Mouse (Mus musculus) hindbrain, embryonic 15.5 days (tissue): ENCODE data around the gene Pgpep1l. TPM values are rescaled to one million over a fixed set of nuclear protein-coding genes. Genes with fewer than 3 reads are reported as not detected.
"Not testable (repeated sequence)": the region's sequence is repeated elsewhere in the genome, so short reads cannot be mapped to it uniquely, and the experiment has no call there.

Experiments
- ATAC-seq: fragments of 200-750 bp; cut with Nextera tagmentation; 2 replicates; pipeline ENCODE4 v1.8.0; 2017; ENCODE audit warnings: low read depth, moderate number of reproducible peaks, moderate TSS enrichment; ENCODE audit not compliant: low FRiP score
- H3K27ac ChIP-seq: fragments of 300-500 bp; sonication (generic); replicated peaks from 2 replicates; pipeline ENCODE4 v1.5.1; 2015; ENCODE audit warnings: mild to moderate bottlenecking, inconsistent platforms
- H3K27me3 ChIP-seq: fragments of 300-500 bp; sonication (generic); 2 replicates; pipeline ENCODE4 v1.6.1; 2015; ENCODE audit warnings: control low read depth, inconsistent platforms
- H3K36me3 ChIP-seq: fragments of 300-500 bp; sonication (generic); 2 replicates; pipeline ENCODE4 v1.6.1; 2015; ENCODE audit warnings: control low read depth, inconsistent platforms
- H3K4me1 ChIP-seq: fragments of 300-500 bp; sonication (generic); replicated peaks from 2 replicates; pipeline ENCODE4 v1.6.1; 2015; ENCODE audit warnings: control low read depth, inconsistent platforms
- H3K4me2 ChIP-seq: fragments of 300-500 bp; sonication (generic); 2 replicates; pipeline ENCODE4 v1.6.1; 2015; ENCODE audit warnings: moderate library complexity, mild to moderate bottlenecking, inconsistent platforms
- H3K4me3 ChIP-seq: fragments of 300-500 bp; sonication (generic); 2 replicates; pipeline ENCODE4 v1.5.1; 2015; ENCODE audit warnings: mild to moderate bottlenecking, inconsistent platforms
- H3K9ac ChIP-seq: fragments of 300-500 bp; sonication (generic); 2 replicates; pipeline ENCODE4 v1.6.1; 2015; ENCODE audit warnings: inconsistent platforms
- H3K9me3 ChIP-seq: fragments of 300-500 bp; sonication (generic); 2 replicates; pipeline ENCODE4 v1.6.1; 2016; ENCODE audit warnings: control low read depth, inconsistent platforms
- WGBS: fragments of 180-500 bp; shearing (Covaris S2); methylation state at CpG from one replicate; pipeline ENCODE4 v1.1.7; 2015; 5-methylcytosine and 5-hydroxymethylcytosine counted together
- polyA plus RNA-seq: library from polyadenylated mRNA; unstranded; fragments of >200 nt; fragmentation: Nextera tagmentation; extraction: Ambion mirVana; gene quantifications from 2 replicates; pipeline ENCODE4 v1.2.1, GENCODE M21; 2015

Gene Pgpep1l
- polyA plus RNA-seq, 1 experiment from 2014 or later, result not detected

- ATAC-seq, result no peak
- H3K4me2 ChIP-seq, result no peak overlapping the region
- 92% methylated on average over 19 of the region's 19 CpGs for WGBS
Observed at GRCm38 (mm10) chr7:68280352-68280869, 16.4 kb upstream of the Pgpep1l start.

GRCm38 (mm10) chr7:68279481-68279880 lies 15.4 kb upstream of the Pgpep1l start:
- WGBS, result 92% methylated on average over 7 of the region's 7 CpGs

More at GRCm38 (mm10) chr7:68280352-68280869, 16.4 kb upstream of the Pgpep1l start:
- Histone ChIP-seq H3K9ac (no peak overlapping the region), H3K36me3 (no peaks in the 10 kb centered on the region), H3K4me3 (no peak overlapping the region), H3K4me1 (peaks cover 17% of the 10 kb centered on the region), H3K27ac (no peak overlapping the region), H3K9me3 (no peaks in the 10 kb centered on the region), H3K27me3 (no peaks in the 10 kb centered on the region)

GRCm38 (mm10) chr7:68278908-68279307 lies 14.9 kb upstream of the Pgpep1l start:
- H3K9ac ChIP-seq, result no peak overlapping the region
- no peaks in the 10 kb centered on the region for H3K36me3 ChIP-seq
- ATAC-seq, result no peak
- peaks cover 17% of the 10 kb centered on the region for H3K4me1 ChIP-seq
- H3K27me3 ChIP-seq, result peaks cover 9% of the 10 kb centered on the region; the same call in 1 of the 2 replicates
- 76% methylated on average over 6 of the region's 6 CpGs for WGBS
- no peak overlapping the region for H3K27ac ChIP-seq
- H3K4me2 ChIP-seq, result no peak overlapping the region
- no peaks in the 10 kb centered on the region for H3K9me3 ChIP-seq
- no peak overlapping the region for H3K4me3 ChIP-seq

More at GRCm38 (mm10) chr7:68279481-68279880, 15.4 kb upstream of the Pgpep1l start:
- Histone ChIP-seq H3K9me3 (no peaks in the 10 kb centered on the region), H3K4me1 (peaks cover 17% of the 10 kb centered on the region), H3K4me3 (no peak overlapping the region), H3K27me3 (peaks cover 6% of the 10 kb centered on the region; the same call in 1 of the 2 replicates), H3K9ac (no peak overlapping the region), H3K27ac (no peak overlapping the region), H3K36me3 (no peaks in the 10 kb centered on the region), H3K4me2 (no peak overlapping the region)
- no peak for ATAC-seq

GRCm38 (mm10) chr7:68278385-68278784 lies 14.4 kb upstream of the Pgpep1l start:
- Histone ChIP-seq H3K9ac (no peak overlapping the region), H3K9me3 (no peaks in the 10 kb centered on the region), H3K4me3 (no peak overlapping the region), H3K27me3 (peaks cover 9% of the 10 kb centered on the region; the same call in 1 of the 2 replicates), H3K4me1 (peaks cover 17% of the 10 kb centered on the region), H3K27ac (no peak overlapping the region), H3K4me2 (no peak overlapping the region), H3K36me3 (no peaks in the 10 kb centered on the region)
- 92% methylated on average over 6 of the region's 6 CpGs for WGBS
- ATAC-seq, result no peak

- WGBS, result 56% methylated on average over 4 of the region's 4 CpGs
- peaks cover 9% of the 10 kb centered on the region; the same call in 1 of the 2 replicates for H3K27me3 ChIP-seq
- H3K9me3 ChIP-seq, result no peaks in the 10 kb centered on the region
- no peak overlapping the region for H3K4me3 ChIP-seq
- no peaks in the 10 kb centered on the region for H3K36me3 ChIP-seq
- no peak overlapping the region for H3K9ac ChIP-seq
- H3K4me1 ChIP-seq, result peaks cover 17% of the 10 kb centered on the region
- no peak overlapping the region for H3K4me2 ChIP-seq
- no peak overlapping the region for H3K27ac ChIP-seq
- no peak for ATAC-seq
Observed at GRCm38 (mm10) chr7:68277897-68278270, 13.9 kb upstream of the Pgpep1l start.

GRCm38 (mm10) chr7:68277054-68277896 lies 13.2 kb upstream of the Pgpep1l start:
- no peak overlapping the region for H3K9ac ChIP-seq
- H3K27me3 ChIP-seq, result peaks cover 9% of the 10 kb centered on the region; the same call in 1 of the 2 replicates
- H3K9me3 ChIP-seq, result no peaks in the 10 kb centered on the region
- H3K27ac ChIP-seq, result no peak overlapping the region
- 36% methylated on average over 11 of the region's 11 CpGs for WGBS
- no peak overlapping the region for H3K4me2 ChIP-seq
- no peak for ATAC-seq
- H3K4me1 ChIP-seq, result peaks cover 17% of the 10 kb centered on the region
- H3K4me3 ChIP-seq, result no peak overlapping the region
- no peaks in the 10 kb centered on the region for H3K36me3 ChIP-seq

GRCm38 (mm10) chr7:68275838-68276731 lies 12.1 kb upstream of the Pgpep1l start:
- peak overlapping the region; percentile 60 for H3K4me2 ChIP-seq
- 6% methylated on average over 36 of the region's 36 CpGs for WGBS
- no peak for ATAC-seq
- H3K27me3 ChIP-seq, result peaks cover 9% of the 10 kb centered on the region; the same call in 1 of the 2 replicates
- no peaks in the 10 kb centered on the region for H3K36me3 ChIP-seq
- H3K9ac ChIP-seq, result no peak overlapping the region
- peak overlapping the region; percentile 28 for H3K4me3 ChIP-seq
- H3K9me3 ChIP-seq, result no peaks in the 10 kb centered on the region
- H3K27ac ChIP-seq, result no peak overlapping the region
- H3K4me1 ChIP-seq, result peaks cover 17% of the 10 kb centered on the region

GRCm38 (mm10) chr7:68275445-68275837 lies 11.4 kb upstream of the Pgpep1l start:
- not testable (repeated sequence) for H3K9me3 ChIP-seq, H3K36me3 ChIP-seq, H3K9ac ChIP-seq, H3K27me3 ChIP-seq, ATAC-seq, H3K27ac ChIP-seq
- peak overlapping the region; percentile 60 for H3K4me2 ChIP-seq
- H3K4me1 ChIP-seq, result peaks cover 17% of the 10 kb centered on the region
- 51% methylated on average over 9 of the region's 9 CpGs for WGBS
- peak overlapping the region; percentile 28; the same call in 1 of the 2 replicates for H3K4me3 ChIP-seq

GRCm38 (mm10) chr7:68274951-68275350 lies 10.9 kb upstream of the Pgpep1l start:
- ATAC-seq, result no peak
- WGBS, result 65% methylated on average over 9 of the region's 9 CpGs
- H3K27me3 ChIP-seq, result peaks cover 9% of the 10 kb centered on the region; the same call in 1 of the 2 replicates

GRCm38 (mm10) chr7:68274218-68274617 lies 10.2 kb upstream of the Pgpep1l start:
- no peak for ATAC-seq
- Histone ChIP-seq H3K9ac (no peak overlapping the region), H3K4me2 (no peak overlapping the region), H3K36me3 (no peaks in the 10 kb centered on the region), H3K27ac (no peak overlapping the region), H3K4me3 (no peak overlapping the region), H3K27me3 (peaks cover 9% of the 10 kb centered on the region; the same call in 1 of the 2 replicates), H3K9me3 (no peaks in the 10 kb centered on the region), H3K4me1 (peaks cover 17% of the 10 kb centered on the region)
- WGBS, result 64% methylated on average over 2 of the region's 2 CpGs

More at GRCm38 (mm10) chr7:68274951-68275350, 10.9 kb upstream of the Pgpep1l start:
- Histone ChIP-seq H3K4me3 (no peak overlapping the region), H3K36me3 (no peaks in the 10 kb centered on the region), H3K9ac (no peak overlapping the region), H3K27ac (no peak overlapping the region), H3K4me1 (peaks cover 17% of the 10 kb centered on the region), H3K9me3 (no peaks in the 10 kb centered on the region), H3K4me2 (no peak overlapping the region)

- Histone ChIP-seq H3K4me1 (peaks cover 17% of the 10 kb centered on the region), H3K36me3 (no peaks in the 10 kb centered on the region), H3K27me3 (peaks cover 9% of the 10 kb centered on the region; the same call in 1 of the 2 replicates), H3K9me3 (no peaks in the 10 kb centered on the region), H3K4me2 (no peak within 1 kb of the TSS), H3K4me3 (no peak within 1 kb of the TSS), H3K27ac (no peak within 1 kb of the TSS), H3K9ac (no peak within 1 kb of the TSS)
- no peak for ATAC-seq
Observed at GRCm38 (mm10) chr7:68273515-68273914, 9.5 kb upstream of the Pgpep1l start, which contains the start of gene Fam169b. Fam169b (plus strand) TSS chr7:68273839.
